Mouse (Mus musculus) cerebellum, adult 8-10 months (tissue): ENCODE results near the gene Pbx1.
"Not testable (repeated sequence)": the region's sequence is repeated elsewhere in the genome, so short reads cannot be mapped to it uniquely, and the experiment has no call there.

ENCODE experiments used
- DNase-seq: peaks from one replicate; pipeline ENCODE4 v3.0.0; 2022

Pbx1 gene

DNA sequence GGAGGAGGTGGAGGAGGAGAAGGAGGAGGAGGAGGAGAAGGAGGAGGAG lies at the start of gene Pbx1:
Gene Pbx1 (minus strand): TSS at position 39 of the 49 bp plus-strand sequence.
- DNase-seq = not testable (repeated sequence)

DNA sequence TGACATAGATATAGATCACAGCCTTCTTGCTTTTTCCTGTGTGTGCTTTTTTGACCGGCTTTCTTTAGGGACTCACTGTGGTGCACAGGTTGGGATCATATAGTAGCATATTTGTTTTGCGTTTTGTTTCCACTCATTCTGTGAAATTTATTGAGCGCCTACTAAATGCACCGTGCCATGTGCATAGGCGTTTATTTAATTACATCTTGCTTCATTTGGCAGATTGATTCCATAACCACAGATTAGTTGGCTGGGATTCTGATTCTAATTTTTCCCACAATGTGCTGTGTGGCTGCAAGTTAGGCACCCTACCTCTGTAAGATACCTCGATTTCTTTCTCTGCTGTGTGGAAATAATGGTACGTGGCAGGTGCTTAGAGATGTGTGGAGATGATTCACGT lies 47.6 kb upstream of the Pbx1 start:
- DNase-seq = no peak

DNA sequence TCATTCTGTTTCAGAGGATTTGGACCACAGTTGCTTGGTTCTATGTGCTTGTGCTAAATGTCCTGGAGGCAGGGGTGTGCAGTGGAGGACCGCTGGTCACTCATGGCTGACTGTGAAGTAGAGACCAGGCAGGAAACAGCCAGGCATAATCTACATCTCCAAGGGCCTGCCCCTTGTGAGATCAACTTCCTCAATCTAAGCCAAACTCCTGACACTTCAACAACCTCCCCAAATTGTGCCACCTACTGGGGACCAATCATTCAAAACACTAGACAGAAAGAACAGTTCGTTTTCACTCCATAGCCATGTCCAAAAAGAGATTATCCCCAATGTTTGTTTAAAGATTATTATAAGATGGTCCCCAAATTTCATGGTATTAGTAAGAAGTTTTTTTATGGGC lies 46.8 kb upstream of the Pbx1 start:
- DNase-seq = no peak

DNA sequence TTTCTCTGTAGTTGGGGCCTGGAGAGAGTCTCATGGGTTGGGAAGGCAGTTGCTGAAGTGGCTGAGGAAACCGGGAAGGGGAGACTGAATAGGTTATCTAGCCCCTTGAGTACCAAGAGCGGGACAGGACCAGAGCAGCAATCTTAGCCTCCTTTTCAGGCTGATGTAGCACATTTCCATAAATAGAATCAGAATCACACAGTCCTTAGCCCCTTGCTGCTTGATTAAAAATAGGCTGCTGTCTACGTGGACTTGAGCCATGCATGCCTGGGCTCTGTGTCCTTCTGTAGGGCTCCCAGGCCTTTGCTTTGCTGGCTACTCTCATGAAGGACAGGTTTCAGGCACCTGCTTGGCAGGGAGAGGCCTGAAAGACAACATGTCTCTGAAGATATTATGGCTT lies 44.8 kb upstream of the Pbx1 start:
- no peak for DNase-seq

DNA sequence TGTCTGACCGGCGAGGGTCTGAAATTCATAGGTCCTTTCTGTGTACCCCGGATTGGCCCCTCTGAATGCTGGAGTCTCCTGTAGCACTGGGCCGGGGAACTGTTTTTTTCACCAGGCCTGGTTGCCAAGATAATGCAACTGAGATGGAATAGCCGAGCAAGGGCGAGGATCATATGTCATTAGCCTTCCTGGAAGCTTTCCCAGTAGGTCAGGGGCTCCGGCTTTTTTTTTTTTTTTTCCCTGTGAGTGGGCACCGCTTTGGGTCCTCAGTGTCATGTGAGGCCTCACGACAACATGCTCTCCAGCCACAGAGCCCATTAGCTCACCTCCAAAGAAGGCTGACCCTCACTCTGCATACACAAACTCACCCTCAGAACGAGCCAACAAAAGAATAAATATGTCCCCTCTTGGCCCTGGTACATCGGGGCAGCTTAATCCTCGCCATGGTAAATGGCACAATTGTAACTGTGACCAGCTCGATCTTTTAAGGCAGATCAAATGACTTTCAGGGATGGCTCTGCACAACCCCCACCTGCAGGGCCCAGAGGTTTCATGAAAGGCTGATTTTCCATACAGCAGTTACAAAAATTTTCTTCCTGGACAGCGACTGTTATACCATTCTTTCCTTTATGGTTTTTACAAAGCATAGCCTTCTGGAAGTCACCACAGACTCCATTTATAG lies 44.3 kb upstream of the Pbx1 start:
- DNase-seq = no peak

DNA sequence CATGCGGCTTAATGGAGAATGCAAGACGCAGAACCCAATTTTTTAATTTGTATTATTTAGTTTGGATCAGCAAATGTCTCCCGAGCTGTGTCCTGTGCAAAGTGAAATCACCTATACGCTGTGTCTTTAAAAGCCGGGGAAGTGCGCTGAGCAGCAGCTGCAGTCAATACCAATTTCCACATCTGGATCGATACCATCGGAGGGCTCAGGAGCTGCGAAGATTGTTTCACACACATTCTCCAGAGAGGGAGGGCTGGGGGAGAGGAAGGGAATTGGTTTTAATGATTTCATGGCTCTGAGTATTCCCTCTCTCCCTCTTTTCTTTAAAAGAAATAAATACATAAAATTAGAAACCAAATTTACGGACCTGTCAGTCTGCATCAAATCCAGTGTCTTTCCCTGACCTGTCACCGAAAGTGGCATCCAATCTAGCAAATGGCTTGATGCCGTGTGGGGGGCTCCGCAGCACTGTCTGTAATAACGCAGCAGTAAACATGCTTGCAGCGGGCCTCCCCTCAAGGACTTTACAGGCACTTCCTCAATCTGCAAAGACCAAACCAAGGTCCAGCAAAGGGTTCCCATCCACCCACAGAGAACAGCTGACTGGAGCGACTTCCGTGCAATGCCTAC lies 43.6 kb upstream of the Pbx1 start:
- no peak for DNase-seq

DNA sequence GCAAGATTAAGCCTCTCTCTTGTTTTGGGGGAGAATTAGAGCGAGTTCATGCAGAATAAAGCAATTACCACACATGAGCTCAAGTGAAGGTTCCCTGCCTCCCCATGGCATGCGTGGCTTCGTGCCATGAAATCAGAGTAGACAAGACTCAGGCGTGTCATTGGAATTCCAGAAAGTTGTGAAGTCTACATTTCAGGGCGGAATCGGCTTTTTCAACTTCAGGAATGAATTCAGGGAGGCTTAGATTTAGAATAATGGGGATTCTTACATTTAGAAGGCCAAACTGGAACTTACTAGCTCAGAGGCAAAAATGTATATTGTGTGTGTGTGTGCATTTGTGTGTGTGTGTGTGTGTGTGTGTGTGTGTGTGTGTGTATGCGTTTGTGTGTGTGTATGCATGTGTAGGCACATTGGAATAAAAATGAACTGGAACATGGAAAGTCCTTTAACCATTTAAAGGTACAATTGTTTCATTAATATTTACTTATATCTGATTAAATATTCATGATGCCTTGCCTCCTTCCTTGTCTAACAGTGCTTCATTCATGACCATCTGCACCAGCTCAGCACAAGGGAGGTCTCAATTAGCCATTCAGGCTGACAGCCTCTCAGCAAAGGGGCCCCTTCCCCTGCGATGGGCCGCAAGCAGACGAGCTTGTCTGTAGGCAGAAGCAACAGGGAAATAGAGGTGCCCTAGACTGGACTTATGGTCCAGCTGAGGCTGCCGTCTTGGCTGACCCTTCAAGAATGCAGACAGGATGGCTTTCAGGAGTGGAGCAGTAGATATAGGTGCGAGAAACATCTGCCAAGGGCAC lies 41.4 kb upstream of the Pbx1 start:
- DNase-seq = no peak

DNA sequence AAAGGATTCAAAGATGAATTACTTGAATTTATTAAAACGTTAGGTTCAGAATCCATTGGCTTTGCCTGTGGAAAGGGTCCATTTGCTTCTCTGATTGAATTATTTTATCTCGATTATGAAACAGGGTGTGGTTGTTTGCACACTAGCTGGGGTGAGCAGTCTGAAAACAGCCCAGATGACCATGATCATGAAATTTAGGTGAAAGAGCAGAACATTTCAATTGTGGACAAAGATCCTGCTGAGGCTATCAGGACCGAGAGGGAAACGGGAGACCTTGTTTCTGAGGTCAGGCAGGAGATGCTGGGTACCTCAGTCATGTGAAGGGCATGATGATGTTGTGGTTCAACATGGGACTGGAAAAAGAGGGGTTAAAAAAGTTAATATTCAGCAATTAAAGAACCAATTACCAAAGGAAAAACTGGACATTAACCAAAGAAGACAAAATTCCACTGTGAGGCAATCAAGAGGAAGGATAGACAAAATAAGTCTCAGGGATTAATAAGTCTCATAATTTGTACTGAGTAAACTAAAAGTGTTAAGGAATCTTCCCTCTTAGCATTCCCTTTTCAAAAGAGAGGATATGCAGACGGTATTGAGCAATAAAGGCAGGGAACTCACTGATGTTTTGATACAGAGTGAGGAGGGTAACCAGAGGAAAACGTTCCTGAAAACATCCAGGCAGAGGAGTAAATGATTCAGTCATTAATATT lies 40.6 kb upstream of the Pbx1 start:
- no peak for DNase-seq

DNA sequence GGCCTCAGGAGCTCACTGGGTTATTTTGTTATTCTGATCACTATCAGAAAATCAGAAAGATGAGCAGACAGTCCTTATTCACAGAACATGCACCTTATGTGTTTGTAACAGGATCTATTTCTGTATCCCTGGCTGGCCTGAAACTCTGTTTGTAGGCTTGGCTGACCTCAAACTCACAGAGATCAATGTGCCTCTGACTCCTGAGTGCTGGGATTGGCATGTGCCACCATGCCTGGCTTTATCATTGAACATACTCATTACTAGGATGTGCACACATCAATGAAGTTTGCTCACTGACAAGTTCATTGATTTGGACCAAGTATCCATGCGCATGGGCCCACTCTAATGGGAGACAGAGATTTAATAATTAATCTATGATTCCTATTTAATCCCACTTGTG lies 27.4 kb upstream of the Pbx1 start:
- DNase-seq = no peak

DNA sequence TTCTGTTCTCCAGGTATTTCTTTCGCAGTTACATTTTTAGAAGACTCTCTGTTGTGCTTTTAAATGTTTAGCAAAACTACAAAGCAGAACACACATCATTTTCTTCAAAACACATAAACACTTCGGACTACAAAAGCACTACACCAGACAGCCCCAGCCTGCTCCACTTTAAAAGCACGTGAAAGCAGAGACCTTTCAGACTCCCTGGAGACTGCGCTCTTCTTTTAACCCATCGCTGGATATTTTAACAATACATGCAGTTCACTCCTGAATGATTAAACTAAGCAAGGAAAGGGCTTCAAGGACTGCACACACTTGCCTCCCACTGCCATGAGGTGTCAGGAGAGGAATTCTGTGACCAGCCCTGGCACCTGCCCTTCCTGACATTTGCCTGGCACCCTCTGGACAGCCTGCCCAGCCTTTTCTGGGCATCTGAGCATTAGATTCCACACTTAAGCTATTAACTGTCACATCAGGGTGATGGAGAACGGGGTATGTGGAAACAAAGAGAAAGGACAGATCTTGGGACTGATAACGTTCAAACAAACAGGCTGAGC lies 25.2 kb upstream of the Pbx1 start:
- no peak for DNase-seq

DNA sequence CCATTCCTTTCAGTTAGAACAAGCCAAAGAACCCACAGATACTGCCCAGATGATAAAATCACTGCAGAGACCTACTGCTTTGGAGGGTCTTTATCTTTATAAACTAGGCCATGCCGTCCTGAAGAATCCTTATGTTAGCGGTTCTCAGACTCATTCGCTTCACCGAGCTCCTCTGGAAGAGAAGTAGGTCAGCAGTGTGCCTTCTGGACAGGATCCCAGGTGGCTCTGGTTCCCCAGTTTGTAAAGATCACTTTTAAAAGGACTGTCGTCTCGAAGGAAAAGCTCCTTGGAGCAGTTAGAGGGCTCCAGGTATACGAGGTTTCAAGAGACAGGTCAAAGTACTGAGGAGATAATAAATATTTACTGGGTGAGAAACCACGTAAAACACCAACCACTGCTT lies 23.1 kb upstream of the Pbx1 start:
- no peak for DNase-seq

DNA sequence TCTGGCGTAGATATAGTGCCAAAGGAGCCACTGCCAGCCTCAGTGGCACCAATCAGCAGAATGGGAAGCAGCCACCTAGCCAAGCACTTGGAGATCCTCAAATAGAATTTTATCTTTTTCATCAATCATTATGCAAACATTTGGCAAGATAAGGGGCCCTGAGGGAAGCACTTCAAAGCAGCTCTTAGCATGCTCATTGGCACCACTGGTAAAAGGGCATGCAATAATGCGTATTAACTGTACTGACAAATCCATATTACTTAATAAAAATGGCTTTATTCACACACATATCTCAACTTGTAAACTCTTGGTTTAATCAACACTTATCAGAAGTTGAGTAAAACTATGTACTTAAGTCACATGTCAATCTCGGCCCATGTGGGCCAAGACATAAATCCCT lies 1.6 kb upstream of the Pbx1 start:
- no peak for DNase-seq

DNA sequence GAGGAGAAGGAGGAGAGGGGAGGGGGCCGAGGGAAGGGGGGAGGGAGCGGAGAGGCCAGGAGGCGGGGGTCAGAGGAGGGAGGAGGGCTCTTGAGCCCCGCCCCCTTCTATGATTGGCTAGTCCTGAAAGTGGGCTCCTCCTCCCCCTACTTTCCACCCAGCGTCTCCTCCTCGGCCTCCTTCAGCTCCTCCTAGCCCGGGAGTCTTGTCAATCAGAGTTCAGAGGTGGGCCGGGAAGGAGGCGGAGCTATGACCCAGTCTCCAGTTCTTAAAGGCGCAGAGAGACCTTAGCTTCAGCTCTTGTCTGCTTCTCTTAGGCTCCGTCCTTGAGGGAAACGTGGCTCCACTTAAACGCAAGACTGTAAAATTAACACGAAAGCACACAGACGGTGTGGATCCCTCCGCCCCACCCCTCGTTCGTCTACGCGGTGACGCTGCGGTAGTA lies 233 bp upstream of the Pbx1 start:
- DNase-seq = peak; percentile 95

DNA sequence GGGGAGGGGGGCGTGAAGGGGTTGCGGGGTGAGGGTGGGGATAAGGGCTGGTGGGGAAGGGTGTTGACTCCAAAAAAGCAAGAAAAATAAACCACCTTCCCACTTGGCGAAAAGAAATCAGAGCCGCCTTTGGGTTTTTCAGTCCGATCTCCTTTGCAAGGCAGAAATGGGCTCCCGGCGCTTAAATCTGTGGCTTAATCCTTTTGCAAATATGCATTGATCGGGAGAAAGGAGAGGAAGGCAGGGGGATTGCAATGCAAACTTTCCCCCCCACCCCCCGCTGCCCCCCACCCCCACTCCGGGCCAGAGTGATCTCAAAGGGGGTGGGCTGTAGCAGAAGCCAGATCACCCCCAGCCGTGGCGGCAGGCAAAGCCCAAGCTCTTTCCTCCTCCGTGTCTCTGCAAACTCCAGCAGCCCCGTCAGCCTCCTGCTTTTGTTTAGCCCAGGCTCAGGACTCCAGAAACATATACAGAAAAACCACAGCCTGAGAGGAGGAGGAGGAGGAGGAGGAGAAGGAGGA lies 299 bp downstream of the Pbx1 start:
- no peak for DNase-seq

DNA sequence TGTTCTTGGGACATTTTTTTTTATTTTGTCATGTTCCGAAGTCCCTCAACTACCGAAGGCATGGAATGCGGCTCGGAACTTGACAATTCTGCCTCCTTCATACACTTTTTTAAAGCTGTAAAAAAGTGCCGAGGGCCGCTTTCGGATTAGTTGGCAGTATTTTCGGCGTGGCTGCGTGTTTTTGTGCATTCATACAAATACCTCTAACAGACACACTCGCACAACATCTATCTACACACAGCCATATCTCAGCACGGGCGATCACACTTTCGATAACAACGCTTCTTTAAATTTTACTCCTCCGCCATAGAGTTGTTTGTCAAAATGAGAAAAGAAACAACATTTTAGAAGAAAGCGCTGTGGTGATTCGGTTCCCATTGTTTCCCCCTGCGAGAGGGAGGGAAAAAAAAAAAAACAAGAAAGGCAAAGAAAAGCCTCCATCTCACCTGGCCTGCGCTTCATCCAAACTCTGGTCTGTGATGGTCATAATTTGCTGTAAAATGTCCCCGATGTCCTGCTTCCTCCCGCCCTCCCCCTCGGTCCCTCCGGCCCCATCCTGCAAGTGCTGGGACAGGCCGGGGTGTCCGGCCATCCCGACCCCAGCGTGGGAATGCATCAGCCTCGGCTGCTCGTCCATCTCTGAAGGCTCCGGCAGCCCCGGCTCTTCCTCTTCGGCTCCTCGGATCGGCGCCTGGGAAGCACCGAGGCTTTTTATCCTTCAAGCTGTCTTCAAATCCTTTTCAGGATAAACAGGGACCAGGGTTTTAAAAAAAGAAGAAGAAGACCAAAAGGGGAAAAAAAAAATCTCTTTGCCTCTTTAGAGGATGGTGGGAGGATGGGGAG lies 981 bp downstream of the Pbx1 start:
- DNase-seq = peak; percentile 55

DNA sequence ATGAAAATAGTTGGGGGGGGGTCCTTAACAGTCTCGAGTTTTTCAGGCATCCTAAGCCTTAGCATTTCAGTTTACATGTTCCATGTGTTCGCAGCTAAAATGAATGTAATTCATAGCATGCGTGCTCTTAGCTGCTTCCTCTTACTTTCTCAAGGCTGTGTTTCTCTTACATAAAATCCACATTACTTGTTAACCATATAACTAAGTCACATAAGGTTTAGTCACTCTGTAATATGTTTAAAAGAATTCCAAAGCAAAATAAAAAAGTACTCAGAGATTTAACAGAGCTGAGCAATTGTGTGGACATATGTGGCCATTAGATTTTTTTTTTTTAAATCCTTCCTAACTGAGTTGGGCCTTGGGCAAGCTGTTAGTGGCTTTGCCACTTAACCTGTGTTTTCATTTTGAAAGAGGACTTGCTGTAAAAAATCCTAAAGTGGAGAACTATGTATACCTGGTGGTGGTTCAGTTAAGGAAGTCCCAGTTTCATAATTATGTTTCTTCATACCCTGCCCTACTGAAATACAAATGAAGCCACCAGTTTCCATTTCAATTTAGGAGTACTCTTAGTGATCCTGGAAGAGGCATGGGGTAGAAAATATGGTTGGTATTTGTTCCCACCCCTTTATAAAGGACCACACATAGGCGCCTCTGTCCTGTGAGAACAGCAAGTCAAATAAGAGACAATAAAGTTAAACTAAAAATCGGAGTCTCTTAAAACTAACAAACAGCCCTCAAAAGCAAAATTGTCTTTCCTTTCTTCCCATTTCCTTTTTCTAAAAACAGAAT lies 2.0 kb downstream of the Pbx1 start:
- DNase-seq = no peak

DNA sequence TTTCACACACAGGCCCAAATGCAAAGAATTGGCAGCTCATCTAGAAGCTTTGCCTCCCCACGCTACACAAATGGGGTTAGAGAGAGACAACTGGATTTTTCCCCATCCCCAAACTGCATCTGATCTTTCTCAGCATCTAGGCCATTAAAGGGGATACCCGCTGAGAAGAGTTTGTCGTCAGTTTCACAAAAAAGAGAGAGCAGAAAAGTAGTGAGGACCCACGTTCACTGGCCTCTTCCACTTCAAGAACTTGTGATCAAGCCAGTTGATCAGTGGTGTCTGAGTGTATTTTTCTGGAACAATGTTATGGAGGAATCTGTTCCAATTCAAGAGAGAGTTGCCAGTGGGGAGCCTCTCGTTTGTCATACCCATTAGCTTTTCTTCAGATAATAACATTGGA lies 2.7 kb downstream of the Pbx1 start:
- DNase-seq = no peak

DNA sequence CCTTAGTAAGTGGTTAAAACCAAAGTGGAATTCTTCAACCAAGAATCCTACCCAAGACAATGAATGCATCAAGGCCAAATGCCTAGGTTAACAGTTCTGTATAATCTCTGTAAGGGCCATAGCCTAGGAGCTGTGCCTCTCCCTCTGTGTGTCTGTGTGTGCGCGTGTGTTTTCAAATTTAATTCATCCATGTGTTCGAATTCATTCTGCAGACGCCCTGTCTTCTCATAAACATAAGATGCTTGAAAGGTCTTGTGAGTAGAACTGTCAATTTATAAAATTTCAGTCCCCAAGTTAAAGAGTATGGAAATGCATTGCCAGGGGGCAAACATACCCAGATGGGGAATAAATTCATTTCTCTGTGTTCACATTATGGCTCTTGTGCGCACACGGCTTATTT lies 3.8 kb downstream of the Pbx1 start:
- DNase-seq = no peak

DNA sequence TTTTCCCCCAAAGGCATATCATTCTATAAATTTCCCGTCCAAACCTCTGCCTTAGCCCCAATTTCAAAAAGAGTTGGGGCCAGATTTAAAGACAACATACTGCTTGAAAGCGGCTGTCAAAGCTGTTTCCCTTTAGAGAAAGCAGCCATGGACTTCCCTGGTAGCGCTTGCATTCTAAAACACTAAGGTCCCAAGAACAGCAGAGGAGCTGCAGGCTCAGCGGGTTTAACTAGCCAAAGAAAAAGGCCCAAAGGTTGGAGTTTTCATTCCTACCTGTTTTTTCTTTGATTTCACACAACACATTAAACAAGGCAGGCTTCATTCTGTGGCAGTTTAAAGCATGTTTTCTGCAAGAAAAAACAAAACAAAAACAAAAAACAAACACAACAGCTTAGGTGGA lies 4.5 kb downstream of the Pbx1 start:
- DNase-seq = no peak

DNA sequence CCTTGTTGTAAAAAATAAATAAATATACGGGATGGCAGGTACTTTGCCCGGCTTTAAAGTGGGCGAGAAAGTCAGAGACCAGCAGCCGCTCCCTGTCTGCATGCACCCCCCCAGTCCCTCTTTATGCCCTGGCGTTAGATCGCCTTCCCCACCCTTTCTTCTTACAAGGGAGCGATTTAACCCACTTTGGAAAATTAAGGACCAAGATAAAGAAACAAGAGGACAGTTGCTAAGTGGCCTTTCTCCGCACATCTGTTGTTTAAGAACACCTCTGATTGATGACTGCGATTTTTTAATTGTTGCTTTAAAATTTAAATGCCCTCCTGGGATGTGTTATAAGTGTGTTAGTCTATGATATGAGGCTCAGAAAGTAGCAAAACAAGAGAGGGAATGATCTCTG lies 5.2 kb downstream of the Pbx1 start:
- DNase-seq = no peak

DNA sequence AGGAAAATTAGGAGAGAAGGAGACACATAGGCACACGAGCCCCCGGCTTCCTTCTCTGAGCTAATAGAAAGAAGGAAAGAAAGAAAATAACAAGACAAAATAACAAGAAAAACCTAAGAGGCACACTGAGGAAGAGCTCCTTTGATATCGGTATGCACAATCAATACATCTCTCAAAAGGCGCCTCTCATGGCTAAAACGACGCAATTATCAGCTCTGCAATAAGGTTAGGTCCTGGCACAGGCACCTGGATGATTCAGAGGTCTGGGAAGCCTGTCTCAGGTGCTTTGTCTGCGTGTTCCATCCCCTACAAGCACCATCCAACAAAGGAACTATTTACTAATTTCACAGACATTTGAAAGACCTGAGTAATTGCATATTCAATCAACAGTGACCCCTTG lies 5.8 kb downstream of the Pbx1 start:
- DNase-seq = no peak
